In genomic region chr5:67437403-67437802, GRCm38 (mm10) we compare ENCODE assay signal across 10 mouse cellular contexts. TPM values are rescaled to one million over a fixed set of nuclear protein-coding genes. Genes with fewer than 3 reads are reported as not detected.
DNase-seq lines count a peak whose midpoint lies in the region; ATAC-seq and TF ChIP-seq lines count a peak whose summit lies in the region.
"Had no signal": no experiment of that assay in that cellular context is flagged by ENCODE, and none has a peak within 500 bp of the region (broad histone marks: within the 10 kb centered on the region; RNA-seq: fewer than 3 reads in every experiment).

No protein-coding gene starts in this region.

- no peak for TF ChIP-seq EP300 in heart, adult 2 months (IDR thresholded peaks at IDR 0.05; ENCODE audit: insufficient read depth, low read depth, low read length)

- no peak overlapping the region for H3K27ac ChIP-seq in heart, embryonic 11.5 days (ENCODE audit: low read depth, low read length)
- no peak overlapping the region for H3K27ac ChIP-seq in heart, adult 2 months
- no peak overlapping the region for H3K27ac ChIP-seq in midbrain, embryonic 15.5 days
- no peak overlapping the region for H3K27ac ChIP-seq in midbrain, embryonic 11.5 days (ENCODE audit: low read depth, low read length)

- intact Hi-C loops in heart, adult 2 months (cut with DNase I), result no loop called here

- H3K4me1 ChIP-seq in heart, embryonic 11.5 days (ENCODE audit: control insufficient read depth, insufficient read depth, low read length), result 0 out of 2 replicates have a peak, but pooled peaks cover 4% of the 10 kb centered on the region
- no peaks in the 10 kb centered on the region for H3K4me1 ChIP-seq in heart, adult 2 months (ENCODE audit: control insufficient read depth, insufficient read depth, low read length)
- no peaks in the 10 kb centered on the region for H3K4me1 ChIP-seq in midbrain, embryonic 15.5 days
- H3K4me1 ChIP-seq in midbrain, embryonic 11.5 days (ENCODE audit: control insufficient read depth, insufficient read depth, low read length), result no peaks in the 10 kb centered on the region

- no peaks in the 10 kb centered on the region for H3K36me3 ChIP-seq in heart, embryonic 11.5 days (ENCODE audit: control insufficient read depth, insufficient read depth, low read length)
- no peaks in the 10 kb centered on the region for H3K36me3 ChIP-seq in heart, adult 2 months (ENCODE audit: control insufficient read depth, insufficient read depth, low read length)
- no peaks in the 10 kb centered on the region for H3K36me3 ChIP-seq in midbrain, embryonic 15.5 days (replicated peaks)
- no peaks in the 10 kb centered on the region for H3K36me3 ChIP-seq in midbrain, embryonic 11.5 days (ENCODE audit: control insufficient read depth, insufficient read depth, low read length)

- H3K27me3 ChIP-seq in heart, embryonic 11.5 days (ENCODE audit: control insufficient read depth, insufficient read depth, low read length), result no peaks in the 10 kb centered on the region
- no peaks in the 10 kb centered on the region for H3K27me3 ChIP-seq in heart, adult 2 months (ENCODE audit: control insufficient read depth, insufficient read depth, low read length)
- no peaks in the 10 kb centered on the region for H3K27me3 ChIP-seq in midbrain, embryonic 15.5 days (replicated peaks)
- no peaks in the 10 kb centered on the region for H3K27me3 ChIP-seq in midbrain, embryonic 11.5 days (ENCODE audit: control insufficient read depth, insufficient read depth, low read length)

- H3K9me3 ChIP-seq in heart, embryonic 11.5 days (replicated peaks; ENCODE audit: control insufficient read depth, low read length), result no peaks in the 10 kb centered on the region
- no peaks in the 10 kb centered on the region for H3K9me3 ChIP-seq in midbrain, embryonic 15.5 days
- no peaks in the 10 kb centered on the region for H3K9me3 ChIP-seq in midbrain, embryonic 11.5 days (ENCODE audit: control insufficient read depth, low read length)

- no peak for TF ChIP-seq CTCF in heart, adult 2 months (IDR thresholded peaks at IDR 0.05)

- no peak overlapping the region for H3K4me2 ChIP-seq in heart, embryonic 11.5 days
- no peak overlapping the region for H3K4me2 ChIP-seq in midbrain, embryonic 15.5 days
- H3K4me2 ChIP-seq in midbrain, embryonic 11.5 days, result no peak overlapping the region

- ATAC-seq in heart, embryonic 11.5 days (replicated peaks; ENCODE audit: insufficient number of reproducible peaks, low FRiP score, low TSS enrichment), result peak; percentile 48; the same call in 1 of the 2 replicates
- 0 out of 2 replicates have a peak, but pooled peaks have one; percentile 11 for ATAC-seq in midbrain, embryonic 15.5 days (replicated peaks)
- ATAC-seq in midbrain, embryonic 11.5 days (ENCODE audit: low FRiP score), result no peak
- peak; percentile 33 for ATAC-seq in megakaryocyte, adult 5-6 weeks (ENCODE audit: poor library complexity, severe bottlenecking)

- H3K4me3 ChIP-seq in heart, embryonic 11.5 days (ENCODE audit: low read depth, low read length), result no peak overlapping the region
- no peak overlapping the region for H3K4me3 ChIP-seq in heart, adult 2 months
- H3K4me3 ChIP-seq in midbrain, embryonic 15.5 days, result no peak overlapping the region
- H3K4me3 ChIP-seq in midbrain, embryonic 11.5 days (ENCODE audit: low read depth, low read length), result no peak overlapping the region

- no peak for TF ChIP-seq POLR2A in heart, adult 2 months (IDR thresholded peaks at IDR 0.05; ENCODE audit: insufficient read depth, low read depth, low read length)

- no peak for DNase-seq in heart, adult 2 months
- no peak for DNase-seq in midbrain, embryonic 11.5 days (ENCODE audit: low spot score, missing footprints)
- DNase-seq in yolk sac, embryonic 10.5 days (ENCODE audit: low spot score), result peak; percentile 75
- no peak for DNase-seq in cerebellum, adult 9-11 months
- no peak for DNase-seq in right cerebral cortex, postnatal 14 days
- DNase-seq: adrenal gland, postnatal 36 days; layer of hippocampus, adult 9-11 months had no signal

- H3K79me2 ChIP-seq in heart, adult 2 months (replicated peaks; ENCODE audit: control insufficient read depth, insufficient read depth, low read length), result no peaks in the 10 kb centered on the region

- H3K9ac ChIP-seq in heart, embryonic 11.5 days (ENCODE audit: low read depth, low read length), result no peak overlapping the region
- no peak overlapping the region for H3K9ac ChIP-seq in heart, adult 2 months (ENCODE audit: low read depth, low read length)
- no peak overlapping the region for H3K9ac ChIP-seq in midbrain, embryonic 15.5 days
- no peak overlapping the region for H3K9ac ChIP-seq in midbrain, embryonic 11.5 days (ENCODE audit: low read length)

- WGBS in heart, embryonic 11.5 days (ENCODE audit: insufficient replicate concordance), result 23% methylated on average over 2 of the region's 2 CpGs
- WGBS in heart, adult 2 months, result 38% methylated on average over 2 of the region's 2 CpGs
- 47% methylated on average over 2 of the region's 2 CpGs for WGBS in midbrain, embryonic 15.5 days
- 53% methylated on average over 2 of the region's 2 CpGs for WGBS in midbrain, embryonic 11.5 days

RNA-seq across cellular contexts. Expression of gene Bend4, which starts 9.3 kb away (rescaled TPM):
- polyA plus RNA-seq in heart, embryonic 11.5 days (2014; fragmentation: Nextera tagmentation; extraction: Ambion mirVana), result 24.8 and 25.7 TPM in 2 replicates
- 1 to 10 TPM; 2.4 TPM for total RNA-seq in heart, adult 2 months (2021)
- 0.88 and 1.00 TPM in 2 replicates for polyA plus RNA-seq in heart, adult 2 months (2012; rRNA removed)
- polyA plus RNA-seq in midbrain, embryonic 15.5 days (2015; fragmentation: Nextera tagmentation; extraction: Ambion mirVana), result 13.2 and 13.7 TPM in 2 replicates
- polyA plus RNA-seq in midbrain, embryonic 11.5 days (2014; fragmentation: Nextera tagmentation; extraction: Ambion mirVana), result 10.8 and 11.3 TPM in 2 replicates
- total RNA-seq in megakaryocyte, adult 5-6 weeks (2015), result 1.1 and 1.8 TPM in 2 replicates
- total RNA-seq in megakaryocyte, adult 5-6 weeks (2017), result 1.7 and 1.8 TPM in 2 replicates
